Mouse (Mus musculus): Measurements from ENCODE around the gene Gng7.
A peak's percentile ranks its signal among the peaks of the same experiment; 100 is the strongest.

The Gng7 gene

DNA sequence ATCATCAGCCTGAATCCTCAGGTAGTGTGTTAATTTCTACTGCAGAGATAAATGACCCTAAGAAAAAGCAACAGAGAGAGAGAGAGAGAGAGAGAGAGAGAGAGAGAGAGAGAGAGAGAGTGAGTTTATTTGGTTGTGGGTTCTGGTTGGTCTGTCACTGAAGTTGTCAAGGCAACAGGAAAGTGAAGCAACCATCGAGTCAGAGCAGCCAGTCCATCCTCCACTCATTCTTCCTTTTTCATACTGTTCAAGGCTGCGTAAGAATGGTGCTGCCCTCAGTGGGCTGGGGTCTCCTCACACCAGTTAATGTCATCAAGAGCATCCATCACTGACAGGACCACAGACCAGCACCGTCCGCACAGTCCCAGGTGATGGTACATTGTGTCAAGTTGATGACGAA, 70.5 kb downstream of the Gng7 start:
- DNase-seq (ENCODE audit: low read depth, low spot score): no peak

DNA sequence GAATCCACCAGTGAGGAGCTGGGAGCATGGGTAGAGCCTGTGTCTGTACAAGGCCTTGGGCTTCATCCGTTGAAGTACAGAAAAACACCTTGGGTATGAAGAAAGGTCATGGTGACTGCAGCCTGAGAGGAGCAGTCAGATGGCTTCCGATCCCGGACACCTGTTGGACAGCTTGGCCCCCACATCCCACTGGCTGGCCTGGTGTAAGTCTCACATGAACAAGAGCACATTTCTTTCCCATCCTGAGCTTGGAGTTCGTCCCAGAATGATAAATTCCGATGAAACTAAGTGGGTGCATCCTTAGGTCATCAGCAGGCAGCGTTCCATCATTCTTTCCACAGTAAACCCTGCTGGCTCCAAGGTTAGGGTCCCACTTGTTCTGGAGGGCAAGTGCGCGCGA, 71.0 kb downstream of the Gng7 start:
- DNase-seq (ENCODE audit: low read depth, low spot score): no peak

DNA sequence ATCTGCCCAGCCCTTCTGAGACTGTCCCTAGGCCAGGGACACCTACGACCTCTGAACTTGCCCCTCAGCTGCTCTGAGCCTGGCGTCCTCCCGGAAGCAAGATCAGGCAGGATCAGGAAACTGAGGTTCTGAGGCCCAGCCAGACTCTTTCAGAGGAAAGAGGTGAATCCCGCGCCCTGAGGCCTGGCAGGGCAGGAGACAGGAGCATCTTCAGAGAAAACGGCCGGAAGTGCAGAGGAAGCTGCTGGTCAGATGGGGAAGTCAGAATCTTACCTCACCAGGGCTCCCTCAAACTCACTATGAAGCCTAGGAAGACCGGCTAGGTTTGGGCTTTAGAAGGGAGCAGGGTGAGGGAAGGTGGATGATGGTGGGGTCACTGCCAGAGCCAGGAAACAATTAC, 71.8 kb downstream of the Gng7 start:
- no peak for DNase-seq (ENCODE audit: low read depth, low spot score)

DNA sequence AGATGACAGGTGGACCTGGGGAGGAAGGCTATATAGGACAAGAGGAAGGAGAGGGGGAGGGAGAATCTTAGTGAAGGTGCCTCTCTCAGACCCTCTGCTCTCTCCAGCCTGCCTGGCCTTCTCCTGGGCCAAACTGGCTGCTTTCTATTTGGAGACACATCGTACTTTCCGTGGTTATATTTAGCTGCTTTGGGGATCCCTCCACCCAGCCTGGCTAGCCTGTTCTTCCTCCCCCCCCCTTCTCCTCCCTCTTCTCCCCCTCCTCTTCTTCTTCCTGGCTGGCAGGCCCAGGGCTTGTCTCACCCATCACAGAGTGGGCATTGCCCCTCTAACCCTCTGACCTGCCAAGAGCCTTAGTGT, 73.8 kb downstream of the Gng7 start:
- DNase-seq (ENCODE audit: low read depth, low spot score): no peak

DNA sequence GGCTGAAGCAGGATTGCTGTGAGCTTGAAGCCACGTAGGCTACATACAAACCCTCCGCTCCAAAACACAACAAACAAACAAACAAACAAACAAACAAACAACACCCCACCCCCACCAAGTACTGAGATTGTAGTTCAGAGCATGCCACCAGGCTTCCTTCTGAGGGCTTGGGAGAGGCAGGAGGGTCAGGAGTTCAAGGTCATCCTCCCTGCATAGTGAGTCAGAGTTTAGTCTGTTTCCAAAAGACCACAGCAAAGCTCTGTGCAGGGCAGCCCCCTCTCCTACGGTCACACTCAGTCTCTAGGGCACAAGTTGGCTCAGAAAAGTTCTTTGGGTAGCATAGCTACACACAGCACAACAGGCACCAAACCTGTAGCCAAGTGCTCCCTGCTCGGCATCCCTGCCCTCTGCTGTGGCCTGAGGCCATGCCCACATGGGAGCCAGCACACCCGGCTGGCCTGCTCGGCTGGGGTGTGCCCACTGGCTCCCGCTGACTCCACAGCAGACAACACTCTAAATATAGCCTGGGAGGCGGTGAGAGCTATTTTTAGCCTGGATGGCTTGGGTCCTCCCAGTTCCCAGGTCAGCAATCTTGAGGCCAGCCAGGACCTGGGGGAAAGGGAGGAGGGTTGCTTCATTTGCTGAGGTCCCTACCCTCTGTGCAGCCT, 74.3 kb downstream of the Gng7 start:
- no peak for DNase-seq (ENCODE audit: low read depth, low spot score)

DNA sequence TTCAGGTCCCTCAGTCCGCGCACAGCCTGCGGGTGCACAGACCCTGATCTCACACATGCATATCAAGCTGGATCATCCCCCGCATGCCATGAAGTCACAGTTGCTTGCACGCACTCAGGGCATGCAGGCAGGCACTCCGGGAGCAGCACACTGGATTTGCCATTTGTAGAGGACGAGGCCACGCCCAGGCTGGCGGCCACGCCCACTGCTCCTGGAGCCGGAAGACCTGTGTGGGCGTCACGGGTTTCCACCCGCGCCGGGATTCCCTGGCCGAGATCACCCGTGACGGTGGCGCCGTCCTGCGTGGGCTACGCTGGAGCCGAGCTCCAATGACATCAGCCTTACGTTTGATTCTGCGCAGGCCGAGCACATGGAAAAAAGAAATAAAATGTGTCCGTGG, 75.1 kb downstream of the Gng7 start:
- DNase-seq (ENCODE audit: low read depth, low spot score): peak; percentile 75

GRCm38 (mm10) chr10:80938831-80939550, 75.8 kb downstream of the Gng7 start:
- no peak for DNase-seq (ENCODE audit: low read depth, low spot score)

- DNase-seq (ENCODE audit: low read depth, low spot score): no peak
These were observed 77.1 kb downstream of the Gng7 start for GRCm38 (mm10) chr10:80937646-80938045.

- no peak for DNase-seq (ENCODE audit: low read depth, low spot score)
These were observed 78.0 kb downstream of the Gng7 start for GRCm38 (mm10) chr10:80936810-80937164.

DNA sequence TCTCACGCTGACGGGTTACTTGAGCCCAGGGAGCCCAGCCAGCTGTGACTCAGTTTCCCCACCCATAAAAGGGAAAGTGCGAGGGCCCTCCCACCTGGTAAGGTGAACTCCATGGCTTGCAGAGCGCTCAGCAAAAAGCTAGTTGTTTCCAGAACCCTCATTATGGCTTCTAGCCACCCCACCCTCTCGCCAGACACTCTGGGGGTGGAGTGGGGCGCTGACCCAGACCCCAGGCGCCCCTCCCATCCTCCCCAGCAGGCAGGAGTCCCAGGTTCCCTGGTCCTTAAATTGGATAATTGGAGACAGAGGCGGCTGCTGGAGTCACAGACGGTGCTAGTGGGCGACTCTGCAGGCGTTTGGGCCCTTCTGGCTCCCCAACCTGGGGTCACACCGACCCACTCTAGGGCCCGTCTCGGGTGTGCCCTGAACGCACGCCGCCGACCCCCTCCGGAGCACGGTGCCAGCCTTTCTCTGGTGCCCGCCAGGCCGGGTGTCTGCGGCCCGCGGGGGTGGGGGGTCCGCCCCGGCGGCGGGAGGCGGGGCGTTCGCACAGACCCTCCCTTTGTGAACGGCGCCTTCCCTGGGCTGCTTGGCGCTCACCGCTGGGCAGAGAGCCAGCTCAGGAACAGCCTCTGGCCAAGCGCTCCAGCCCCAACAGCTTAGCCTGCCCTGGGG, 78.5 kb downstream of the Gng7 start:
- no peak for DNase-seq (ENCODE audit: low read depth, low spot score)

DNA sequence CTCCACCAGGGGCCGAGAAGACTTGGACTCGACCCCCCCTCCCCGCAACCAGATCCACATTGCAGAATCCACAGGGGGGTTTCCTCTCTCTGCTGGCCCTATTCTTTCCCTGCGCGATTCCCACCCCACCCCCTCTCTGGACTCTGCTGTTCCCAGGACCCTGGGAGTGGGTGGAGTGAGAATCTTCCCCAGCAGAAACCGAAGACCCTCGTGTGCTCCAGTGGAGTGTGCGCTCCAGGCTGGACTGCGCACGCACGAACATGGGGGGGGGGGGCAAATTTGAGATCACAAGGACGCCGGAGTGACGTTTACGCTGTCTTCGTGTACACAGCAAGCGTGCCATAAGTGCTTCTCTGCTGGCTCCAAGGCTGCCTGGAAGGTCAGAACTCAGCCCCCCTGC, 79.0 kb downstream of the Gng7 start:
- DNase-seq (ENCODE audit: low read depth, low spot score): no peak

- DNase-seq (ENCODE audit: low read depth, low spot score): no peak
These were observed 79.5 kb downstream of the Gng7 start for GRCm38 (mm10) chr10:80935241-80935640.

- DNase-seq (ENCODE audit: low read depth, low spot score): no peak
These were observed 80.4 kb downstream of the Gng7 start for GRCm38 (mm10) chr10:80934136-80934985.

DNA sequence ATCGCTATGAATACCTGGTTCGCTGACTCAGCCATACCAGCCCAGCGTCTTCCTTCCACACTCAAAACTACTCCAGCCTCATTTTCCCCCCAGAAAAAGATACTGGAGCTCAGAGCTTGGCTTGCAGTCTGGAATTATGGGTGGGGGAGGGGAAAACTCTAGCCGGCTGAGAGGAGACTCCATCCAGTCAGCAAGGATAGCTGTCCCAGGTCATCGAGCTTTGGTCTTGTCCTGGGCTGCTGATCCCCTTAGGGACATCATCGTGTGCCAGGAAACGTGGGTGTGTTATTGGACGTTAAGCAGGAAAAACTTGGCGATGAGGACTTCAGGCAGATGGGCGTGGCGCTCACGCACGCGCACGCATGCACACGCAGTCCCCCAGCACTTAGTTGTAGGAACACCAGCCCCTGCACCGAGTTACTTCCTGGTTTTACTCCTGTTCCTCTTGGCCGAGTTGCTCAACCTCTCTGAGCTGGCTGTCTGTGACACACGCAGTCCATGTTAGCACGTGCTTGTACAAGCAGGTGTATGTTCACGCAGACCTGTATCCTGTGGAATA, 81.2 kb downstream of the Gng7 start:
- DNase-seq (ENCODE audit: low read depth, low spot score): no peak

DNA sequence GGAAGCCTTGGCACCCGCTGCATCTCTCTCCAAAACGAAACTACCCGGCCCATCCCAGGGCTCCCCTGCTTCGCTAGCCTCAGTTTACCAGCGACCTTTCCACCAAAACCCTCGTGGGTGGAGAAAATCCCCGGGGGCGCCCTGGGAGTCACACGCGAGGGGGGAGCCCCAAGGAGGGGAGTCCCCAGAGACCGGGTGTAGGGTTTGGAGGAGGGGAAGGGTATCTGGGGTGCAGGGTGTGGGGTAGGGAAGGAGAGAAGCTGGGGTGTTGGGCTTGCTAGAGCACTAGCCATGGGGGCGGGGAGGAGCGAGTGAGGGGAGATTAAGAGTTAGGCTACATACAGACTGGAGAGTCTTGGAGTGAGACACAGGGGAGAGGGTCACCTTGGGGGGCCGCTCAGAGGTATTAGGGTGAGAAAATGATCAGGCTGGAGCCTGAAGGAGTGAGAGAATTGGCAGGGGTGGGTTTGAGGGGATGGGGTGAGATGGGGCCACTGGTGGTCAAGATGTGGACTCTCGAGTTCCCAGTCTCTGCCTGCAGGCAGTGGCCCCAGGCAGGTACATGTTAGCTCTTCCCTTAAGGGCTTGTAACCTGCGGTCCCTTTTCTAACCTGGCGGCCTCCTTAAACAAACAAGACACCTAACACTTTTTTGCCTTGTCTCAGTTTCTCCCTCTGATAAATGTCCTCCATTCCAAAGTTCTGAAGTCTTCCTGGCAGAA, 81.9 kb downstream of the Gng7 start:
- no peak for DNase-seq (ENCODE audit: low read depth, low spot score)

DNA sequence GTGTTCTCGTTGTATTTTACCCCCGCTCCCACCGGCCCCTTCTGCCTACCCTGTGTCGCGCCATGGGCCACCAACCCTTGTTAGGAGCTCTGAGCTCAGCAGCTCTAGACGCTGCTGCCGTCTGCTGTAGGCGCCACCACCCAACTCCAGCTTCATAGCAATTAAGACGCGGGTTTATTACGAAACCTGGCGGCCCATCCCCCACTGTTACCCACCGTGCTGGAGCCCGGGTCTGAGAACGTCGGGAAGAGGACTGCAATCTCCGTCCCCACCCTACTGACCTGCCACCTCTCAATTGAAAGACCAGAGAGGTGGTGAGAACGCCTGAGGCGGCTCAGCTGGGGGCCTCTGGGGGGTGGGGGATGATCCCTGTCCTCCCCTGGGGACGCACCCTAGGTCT, 82.5 kb downstream of the Gng7 start:
- no peak for DNase-seq (ENCODE audit: low read depth, low spot score)

GRCm38 (mm10) chr10:80931695-80932094, 83.0 kb downstream of the Gng7 start:
- no peak for DNase-seq (ENCODE audit: low read depth, low spot score)

DNA sequence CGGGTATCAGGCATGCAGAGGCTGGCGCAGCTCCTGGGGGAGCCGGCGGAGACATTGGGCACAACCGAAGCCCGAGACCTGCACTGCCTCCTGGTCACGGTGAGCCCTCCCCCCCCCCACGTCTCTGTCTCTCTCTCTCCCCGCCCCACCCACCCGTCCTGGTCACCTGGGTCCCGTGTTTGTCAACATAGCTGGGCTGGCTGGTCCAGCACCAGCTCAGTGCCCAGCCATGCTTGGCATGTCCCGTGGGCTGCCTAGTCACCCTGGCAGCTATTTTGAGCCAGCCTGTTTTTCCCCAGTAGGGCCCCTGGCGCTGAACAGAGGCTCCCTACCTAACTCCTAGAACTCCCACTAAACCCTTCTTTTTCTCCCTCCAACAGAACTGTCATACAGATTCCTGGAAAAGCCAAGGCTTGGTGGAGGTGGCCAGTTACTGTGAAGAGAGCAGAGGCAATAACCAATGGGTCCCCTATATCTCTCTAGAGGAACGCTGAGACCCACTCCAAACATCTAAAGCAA, 83.5 kb downstream of the Gng7 start:
- no peak for DNase-seq (ENCODE audit: low read depth, low spot score)

GRCm38 (mm10) chr10:80930361-80931152, 84.2 kb downstream of the Gng7 start:
- no peak for DNase-seq (ENCODE audit: low read depth, low spot score)
